Mouse (Mus musculus) lung, embryonic 14.5 days (tissue): Measurements from ENCODE around the gene Gm4952. TPM values are rescaled to one million over a fixed set of nuclear protein-coding genes. Genes with fewer than 3 reads are reported as not detected.
A peak's percentile ranks its signal among the peaks of the same experiment; 100 is the strongest.

Experiments used
- ATAC-seq: fragments of 200-750 bp; cut with Nextera tagmentation; 2 replicates; pipeline ENCODE4 v1.8.0; 2017; ENCODE audit warnings: mild to moderate bottlenecking, moderate TSS enrichment, moderate library complexity; ENCODE audit not compliant: insufficient read depth
- DNase-seq: peaks from one replicate; pipeline ENCODE4 v3.0.0-alpha.2; 2015
- H3K27ac ChIP-seq: fragments of 300-500 bp; sonication (generic); 2 replicates; pipeline ENCODE4 v1.5.1; 2014; ENCODE audit warnings: low read depth, mild to moderate bottlenecking, moderate library complexity
- H3K27me3 ChIP-seq: fragments of 300-500 bp; sonication (generic); 2 replicates; pipeline ENCODE4 v1.6.1; 2014; ENCODE audit warnings: low read length, control low read depth; ENCODE audit not compliant: insufficient read depth
- H3K36me3 ChIP-seq: fragments of 300-500 bp; sonication (generic); 2 replicates; pipeline ENCODE4 v1.6.1; 2014; ENCODE audit warnings: control low read depth; ENCODE audit not compliant: insufficient read depth
- H3K4me1 ChIP-seq: fragments of 300-500 bp; sonication (generic); 2 replicates; pipeline ENCODE4 v1.6.1; 2014; ENCODE audit warnings: antibody characterized with exemption, control low read depth; ENCODE audit not compliant: insufficient read depth
- H3K4me2 ChIP-seq: fragments of 300-500 bp; sonication (generic); 2 replicates; pipeline ENCODE4 v1.6.1; 2014; ENCODE audit warnings: mild to moderate bottlenecking
- H3K4me3 ChIP-seq: fragments of 300-500 bp; sonication (generic); 2 replicates; pipeline ENCODE4 v1.5.1; 2014; ENCODE audit warnings: low read depth, low read length
- H3K9ac ChIP-seq: fragments of 300-500 bp; sonication (generic); 2 replicates; pipeline ENCODE4 v1.6.1; 2014
- H3K9me3 ChIP-seq: fragments of 300-500 bp; sonication (generic); 2 replicates; pipeline ENCODE4 v1.6.1; 2016; ENCODE audit warnings: low read depth, low read length, control low read depth
- CTCF ChIP-seq: IDR thresholded peaks from 2 replicates; pipeline ENCODE4 v1.5.1; 2016; ENCODE audit warnings: antibody characterized with exemption, low read depth
- WGBS: fragments of 180-500 bp; shearing (Covaris S2); extraction: QIAGEN DNeasy Blood & Tissue Kit; methylation state at CpG from one replicate; pipeline ENCODE4 v1.1.7; 2014; 5-methylcytosine and 5-hydroxymethylcytosine counted together
- polyA plus RNA-seq: library from polyadenylated mRNA; unstranded; fragments of >200 nt; fragmentation: Nextera tagmentation; extraction: Ambion mirVana; gene quantifications from 2 replicates; pipeline ENCODE4 v1.2.1, GENCODE M21; 2014

Gene Gm4952
- polyA plus RNA-seq, 1 experiment from 2014 or later = not detected

GRCm38 (mm10) chr19:12571687-12572086, 28.1 kb upstream of the Gm4952 start:
- Histone ChIP-seq H3K4me1 (no peaks in the 10 kb centered on the region; the same call in 1 of the 2 replicates), H3K9me3 (no peaks in the 10 kb centered on the region), H3K36me3 (0 out of 2 replicates have a peak, but pooled peaks cover 2% of the 10 kb centered on the region), H3K4me3 (no peak overlapping the region), H3K27ac (no peak overlapping the region), H3K27me3 (no peaks in the 10 kb centered on the region), H3K4me2 (no peak overlapping the region), H3K9ac (no peak overlapping the region)
- ATAC-seq (no peak), DNase-seq (no peak)
- no peak for TF ChIP-seq CTCF
- WGBS = 78% methylated on average over 1 of the region's 1 CpGs

- DNase-seq = peak; percentile 23
- 84% methylated on average over 1 of the region's 1 CpGs for WGBS
- Histone ChIP-seq H3K4me1 (no peaks in the 10 kb centered on the region), H3K9me3 (no peaks in the 10 kb centered on the region), H3K27ac (peak overlapping the region; percentile 61), H3K36me3 (peaks cover 9% of the 10 kb centered on the region), H3K4me3 (peak overlapping the region; percentile 45), H3K9ac (0 out of 2 replicates have a peak overlapping the region, but pooled peaks have one; percentile 6), H3K4me2 (peak overlapping the region; percentile 75), H3K27me3 (no peaks in the 10 kb centered on the region)
- no peak for TF ChIP-seq CTCF
- no peak; the same call in 1 of the 2 replicates for ATAC-seq
These were observed 27.0 kb upstream of the Gm4952 start for GRCm38 (mm10) chr19:12572614-12573265.

DNA sequence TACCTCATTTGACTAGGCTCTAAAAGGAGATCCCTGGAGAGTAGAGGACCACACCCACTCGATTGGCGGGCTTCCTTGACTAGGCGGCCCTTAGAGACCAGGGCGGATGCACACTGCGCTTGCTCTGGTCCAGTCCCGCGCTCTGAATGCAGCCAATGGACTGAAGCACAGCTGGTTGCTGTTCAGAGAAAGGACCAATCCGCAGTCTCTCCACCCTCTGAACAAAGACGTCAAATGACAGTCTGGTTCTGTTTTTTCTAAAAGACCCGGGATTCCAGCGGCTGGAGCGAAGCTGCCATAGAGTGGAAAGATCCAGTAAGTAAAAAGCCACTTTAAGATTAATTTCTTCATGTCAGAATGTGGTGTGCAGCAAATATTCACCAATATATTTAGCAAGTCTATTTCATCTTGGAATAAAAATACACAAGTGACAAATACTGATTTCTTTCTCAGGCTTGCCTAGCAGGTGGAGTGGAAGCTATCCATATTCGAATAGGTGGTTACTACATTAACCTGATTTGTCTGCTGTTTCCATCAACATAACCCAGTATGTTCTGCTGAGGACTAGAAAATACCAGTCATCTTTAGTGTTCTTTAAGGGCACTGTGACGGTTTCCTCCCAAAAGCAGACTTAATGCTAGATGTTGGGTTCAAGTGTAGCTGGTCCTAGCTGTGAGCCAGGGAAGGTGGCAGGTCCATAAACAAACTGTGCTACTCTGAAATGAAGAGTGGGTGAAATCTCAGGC, 26.3 kb upstream of the Gm4952 start:
- H3K4me1 ChIP-seq = no peaks in the 10 kb centered on the region
- no peaks in the 10 kb centered on the region for H3K9me3 ChIP-seq
- peak overlapping the region; percentile 52 for H3K9ac ChIP-seq
- peak overlapping the region; percentile 77 for H3K27ac ChIP-seq
- WGBS = 7% methylated on average over 14 of the region's 14 CpGs
- H3K36me3 ChIP-seq = peaks cover 15% of the 10 kb centered on the region
- H3K27me3 ChIP-seq = no peaks in the 10 kb centered on the region
- DNase-seq (peak; percentile 93), ATAC-seq (peak; percentile 100)
- peak overlapping the region; percentile 75 for H3K4me2 ChIP-seq
- TF ChIP-seq CTCF = no peak
- H3K4me3 ChIP-seq = peak overlapping the region; percentile 45

- no peaks in the 10 kb centered on the region for H3K9me3 ChIP-seq
- H3K27ac ChIP-seq = peak overlapping the region; percentile 77; the same call in 1 of the 2 replicates
- no peaks in the 10 kb centered on the region for H3K4me1 ChIP-seq
- 16% methylated on average over 5 of the region's 5 CpGs for WGBS
- H3K4me2 ChIP-seq = peak overlapping the region; percentile 75
- H3K36me3 ChIP-seq = peaks cover 20% of the 10 kb centered on the region
- no peaks in the 10 kb centered on the region for H3K27me3 ChIP-seq
- peak; percentile 59 for DNase-seq
- H3K4me3 ChIP-seq = peak overlapping the region; percentile 45
- H3K9ac ChIP-seq = peak overlapping the region; percentile 52
- no peak for TF ChIP-seq CTCF
- ATAC-seq = peak; percentile 13; the same call in 1 of the 2 replicates
These were observed 25.8 kb upstream of the Gm4952 start for GRCm38 (mm10) chr19:12574012-12574407.

DNA sequence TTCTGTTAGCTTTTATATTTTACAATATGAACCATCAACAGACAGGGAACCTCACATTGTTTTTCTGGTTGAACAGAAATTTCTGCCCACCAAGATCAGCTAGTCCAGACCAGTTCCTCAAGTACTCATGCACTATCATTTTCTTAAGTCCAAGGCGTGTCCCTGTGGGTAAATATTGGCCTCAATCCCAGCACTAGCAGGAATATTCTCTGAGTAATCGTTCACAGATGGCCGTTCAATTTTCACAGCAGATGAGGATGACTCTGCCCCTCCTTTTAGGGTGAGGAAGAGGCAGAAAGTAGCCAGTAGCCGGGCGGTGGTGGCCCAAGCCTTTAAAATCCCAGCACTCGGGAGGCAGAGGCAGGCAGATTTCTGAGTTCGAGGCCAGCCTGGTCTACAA, 24.7 kb upstream of the Gm4952 start:
- Histone ChIP-seq H3K27me3 (no peaks in the 10 kb centered on the region), H3K36me3 (peaks cover 20% of the 10 kb centered on the region), H3K9ac (no peak overlapping the region), H3K27ac (no peak overlapping the region), H3K4me1 (no peaks in the 10 kb centered on the region), H3K4me3 (0 out of 2 replicates have a peak overlapping the region, but pooled peaks have one; percentile 45), H3K9me3 (no peaks in the 10 kb centered on the region), H3K4me2 (peak overlapping the region; percentile 75)
- no peak for ATAC-seq
- no peak for DNase-seq
- TF ChIP-seq CTCF = no peak
- 72% methylated on average over 7 of the region's 7 CpGs for WGBS

GRCm38 (mm10) chr19:12575514-12575913, 24.3 kb upstream of the Gm4952 start:
- ATAC-seq = no peak

DNA sequence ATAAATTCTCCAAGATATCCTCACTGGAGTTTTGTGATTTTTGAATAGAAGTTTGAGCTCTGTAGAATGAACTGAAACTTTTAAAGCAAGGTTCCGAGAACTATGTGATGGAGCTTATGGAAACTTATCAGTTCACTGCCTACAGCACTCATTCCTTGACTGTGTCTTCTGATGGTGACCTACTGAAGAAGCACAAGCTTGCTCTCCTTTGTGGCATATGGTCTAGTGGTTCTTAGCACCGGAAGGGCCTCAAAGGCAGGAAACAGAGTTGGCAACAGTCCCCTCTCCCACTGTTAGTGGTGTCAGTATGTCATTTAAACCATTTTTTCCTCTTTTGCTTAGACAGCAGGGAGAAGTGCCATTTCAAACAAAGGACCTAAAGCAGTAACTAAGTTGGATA, 23.1 kb upstream of the Gm4952 start:
- H3K4me2 ChIP-seq = no peak overlapping the region
- no peak overlapping the region for H3K4me3 ChIP-seq
- DNase-seq (peak; percentile 23), ATAC-seq (no peak)
- no peaks in the 10 kb centered on the region for H3K4me1 ChIP-seq
- 80% methylated on average over 2 of the region's 2 CpGs for WGBS
- H3K9ac ChIP-seq = no peak overlapping the region
- no peak for TF ChIP-seq CTCF
- no peaks in the 10 kb centered on the region for H3K27me3 ChIP-seq
- no peak overlapping the region for H3K27ac ChIP-seq
- H3K36me3 ChIP-seq = peaks cover 20% of the 10 kb centered on the region
- no peaks in the 10 kb centered on the region for H3K9me3 ChIP-seq

More at GRCm38 (mm10) chr19:12575514-12575913, 24.3 kb upstream of the Gm4952 start:
- 90% methylated on average over 2 of the region's 2 CpGs for WGBS
- peak overlapping the region; percentile 23; the same call in 1 of the 2 replicates for H3K4me2 ChIP-seq
- H3K4me3 ChIP-seq = no peak overlapping the region
- peaks cover 20% of the 10 kb centered on the region for H3K36me3 ChIP-seq
- TF ChIP-seq CTCF = no peak
- H3K27me3 ChIP-seq = no peaks in the 10 kb centered on the region
- no peaks in the 10 kb centered on the region for H3K9me3 ChIP-seq
- no peak overlapping the region for H3K27ac ChIP-seq
- no peak overlapping the region for H3K9ac ChIP-seq
- no peaks in the 10 kb centered on the region for H3K4me1 ChIP-seq
- DNase-seq = no peak
